ENCODE assay signal across 8 mouse cellular contexts in the genomic region with DNA sequence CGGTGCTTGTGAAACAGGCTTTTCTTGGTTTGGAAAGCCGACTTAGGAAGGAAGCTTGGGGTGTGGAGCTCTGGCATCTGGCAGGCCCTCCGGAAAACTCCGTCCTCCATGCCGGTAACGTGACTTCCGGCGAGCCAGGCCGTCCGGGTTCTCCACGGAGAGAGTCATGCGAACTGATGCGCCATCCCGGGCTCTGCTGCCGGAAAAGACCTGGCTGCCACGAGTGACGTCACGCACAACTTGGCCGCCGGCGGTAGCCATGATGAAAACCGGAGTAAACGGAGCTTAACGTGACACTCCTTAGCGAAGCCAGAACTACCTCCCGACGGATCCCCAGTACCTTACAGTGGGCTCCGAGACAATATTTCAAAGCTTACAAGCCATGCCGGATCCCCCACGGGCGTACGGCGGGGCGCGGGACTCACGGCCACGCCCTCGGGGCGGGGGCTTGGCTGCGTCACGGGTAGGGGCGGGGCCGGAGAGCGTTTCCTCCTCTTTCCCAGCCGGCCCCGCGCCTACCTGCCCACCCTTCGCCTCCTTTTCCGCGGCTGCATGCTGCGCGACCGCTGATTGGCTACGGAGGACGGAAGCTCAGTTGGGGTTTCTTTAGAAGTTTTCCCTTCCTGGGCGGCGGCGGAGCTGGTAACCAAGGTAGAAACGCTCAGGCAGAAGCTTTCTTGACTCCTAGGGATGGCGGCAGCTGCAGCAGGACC. TPM values are rescaled to one million over a fixed set of nuclear protein-coding genes. Genes with fewer than 3 reads are reported as not detected.
DNase-seq lines count a peak whose midpoint lies in the region; ATAC-seq and TF ChIP-seq lines count a peak whose summit lies in the region.

A gene (plus strand): TSS at position 553 of the 713 bp plus-strand sequence.

- TF ChIP-seq POLR2A in ES-Bruce4 (IDR thresholded peaks at IDR 0.05; ENCODE audit: insufficient read depth, low read length): peak; percentile 52

- DNase-seq in heart, postnatal 10 days: peak; percentile 96 to 97
- peak; percentile 89 for DNase-seq in large intestine, adult 2 months (ENCODE audit: low read depth, low spot score)
- peak; percentile 95 for DNase-seq in liver, postnatal 0 days
- DNase-seq in testis, postnatal 10 days (ENCODE audit: low spot score): peak; percentile 97

- no peak for TF ChIP-seq CTCF in ES-Bruce4 (IDR thresholded peaks at IDR 0.05; ENCODE audit: low read depth, low read length)
- no peak for TF ChIP-seq CTCF in liver, postnatal 0 days (IDR thresholded peaks at IDR 0.05; ENCODE audit: low read depth)

- peak; percentile 94 for ATAC-seq in cerebellum, adult (ENCODE audit: insufficient number of reproducible peaks, low FRiP score, low TSS enrichment)
- ATAC-seq in forebrain, embryonic 13.5 days: peak; percentile 99
- peak; percentile 100 for ATAC-seq in liver, postnatal 0 days
- ATAC-seq in neural tube, embryonic 14.5 days (ENCODE audit: low read depth): peak; percentile 98

- H3K27ac ChIP-seq in ES-Bruce4 (ENCODE audit: insufficient read depth, low read length): peak within 1 kb of the TSS; percentile 82
- peak within 1 kb of the TSS; percentile 95 for H3K27ac ChIP-seq in forebrain, embryonic 13.5 days
- H3K27ac ChIP-seq in liver, postnatal 0 days (ENCODE audit: low read depth): peak within 1 kb of the TSS; percentile 93
- H3K27ac ChIP-seq in neural tube, embryonic 14.5 days (ENCODE audit: low read depth, low read length): peak within 1 kb of the TSS; percentile 97

- H3K27me3 ChIP-seq in ES-Bruce4 (ENCODE audit: control insufficient read depth, insufficient read depth, low read length, poor library complexity, severe bottlenecking): no peaks in the 10 kb centered on the region
- no peaks in the 10 kb centered on the region for H3K27me3 ChIP-seq in forebrain, embryonic 13.5 days
- H3K27me3 ChIP-seq in liver, postnatal 0 days (ENCODE audit: insufficient read depth, low read length): no peaks in the 10 kb centered on the region
- no peaks in the 10 kb centered on the region for H3K27me3 ChIP-seq in neural tube, embryonic 14.5 days (ENCODE audit: control insufficient read depth, insufficient read depth, low read length)

- H3K4me2 ChIP-seq in forebrain, embryonic 13.5 days: peak within 1 kb of the TSS; percentile 73
- H3K4me2 ChIP-seq in liver, postnatal 0 days (ENCODE audit: low read depth, low read length): peak within 1 kb of the TSS; percentile 89
- H3K4me2 ChIP-seq in neural tube, embryonic 14.5 days (ENCODE audit: low read depth, low read length): peak within 1 kb of the TSS; percentile 86

- H3K9ac ChIP-seq in ES-Bruce4 (ENCODE audit: low read depth, poor library complexity, severe bottlenecking): peak within 1 kb of the TSS; percentile 83
- peak within 1 kb of the TSS; percentile 75 for H3K9ac ChIP-seq in forebrain, embryonic 13.5 days
- H3K9ac ChIP-seq in liver, postnatal 0 days (replicated peaks): peak within 1 kb of the TSS; percentile 69
- H3K9ac ChIP-seq in neural tube, embryonic 14.5 days (replicated peaks; ENCODE audit: low read depth, low read length): peak within 1 kb of the TSS; percentile 53

- WGBS in forebrain, embryonic 13.5 days: under 1% methylated on average over 51 of the region's 60 CpGs
- under 1% methylated on average over 60 of the region's 60 CpGs for whole genome bisulfite sequencing in large intestine, adult 2 months
- under 1% methylated on average over 49 of the region's 60 CpGs for WGBS in liver, postnatal 0 days (ENCODE audit: insufficient replicate concordance)
- WGBS in neural tube, embryonic 14.5 days: under 1% methylated on average over 55 of the region's 60 CpGs

- intact Hi-C loops in heart, postnatal 10 days (cut with DNase I): loop anchor here (2.0 kb wide), 1 partner anchor 106 kb away; a partner anchor contains a TSS

- H3K9me3 ChIP-seq in ES-Bruce4 (replicated peaks; ENCODE audit: control insufficient read depth, insufficient read depth, low read length, poor library complexity, severe bottlenecking): no peaks in the 10 kb centered on the region
- H3K9me3 ChIP-seq in forebrain, embryonic 13.5 days (replicated peaks): no peaks in the 10 kb centered on the region
- H3K9me3 ChIP-seq in liver, postnatal 0 days (ENCODE audit: low read length): no peaks in the 10 kb centered on the region
- no peaks in the 10 kb centered on the region for H3K9me3 ChIP-seq in neural tube, embryonic 14.5 days (ENCODE audit: control insufficient read depth, low read length)

- 0 out of 2 replicates have a peak, but pooled peaks have one; percentile 21 for TF ChIP-seq EP300 in ES-Bruce4 (IDR thresholded peaks at IDR 0.05; ENCODE audit: insufficient read depth, low read depth, low read length)
- peak; percentile 51; the same call in 1 of the 2 replicates for TF ChIP-seq EP300 in liver, postnatal 0 days (IDR thresholded peaks at IDR 0.05; ENCODE audit: low read depth)

- H3K36me3 ChIP-seq in ES-Bruce4 (ENCODE audit: control insufficient read depth, insufficient read depth, low read length, poor library complexity, severe bottlenecking): no peaks in the 10 kb centered on the region; the same call in 1 of the 2 replicates
- peaks cover under 1% of the 10 kb centered on the region; the same call in 1 of the 2 replicates for H3K36me3 ChIP-seq in forebrain, embryonic 13.5 days (ENCODE audit: poor library complexity, severe bottlenecking)
- H3K36me3 ChIP-seq in liver, postnatal 0 days (replicated peaks; ENCODE audit: insufficient read depth, low read length): peaks cover 6% of the 10 kb centered on the region; the same call in 1 of the 2 replicates
- no peaks in the 10 kb centered on the region for H3K36me3 ChIP-seq in neural tube, embryonic 14.5 days (ENCODE audit: control insufficient read depth, insufficient read depth, low read length)

- H3K4me1 ChIP-seq in ES-Bruce4 (ENCODE audit: control insufficient read depth, insufficient read depth, low read length): peaks cover 4% of the 10 kb centered on the region
- peaks cover 25% of the 10 kb centered on the region for H3K4me1 ChIP-seq in forebrain, embryonic 13.5 days
- peaks cover 7% of the 10 kb centered on the region for H3K4me1 ChIP-seq in liver, postnatal 0 days (ENCODE audit: insufficient read depth)
- H3K4me1 ChIP-seq in neural tube, embryonic 14.5 days (ENCODE audit: control insufficient read depth, insufficient read depth, low read length): peaks cover 14% of the 10 kb centered on the region

- peak within 1 kb of the TSS; percentile 96 for H3K4me3 ChIP-seq in ES-Bruce4 (ENCODE audit: low read depth, low read length)
- peak within 1 kb of the TSS; percentile 70 for H3K4me3 ChIP-seq in forebrain, embryonic 13.5 days
- peak within 1 kb of the TSS; percentile 63 for H3K4me3 ChIP-seq in liver, postnatal 0 days (ENCODE audit: low read depth, low read length)
- H3K4me3 ChIP-seq in neural tube, embryonic 14.5 days (ENCODE audit: low read depth, low read length): peak within 1 kb of the TSS; percentile 51

RNA-seq across cellular contexts. Expression of the gene that starts here (rescaled TPM):
- polyA plus RNA-seq in ES-Bruce4 (2011; ENCODE audit: insufficient read depth, insufficient read length, low read depth, missing spikeins): 256 and 265 TPM in 2 replicates
- polyA plus RNA-seq in forebrain, embryonic 13.5 days (2015; fragmentation: Nextera tagmentation; extraction: Ambion mirVana): 135 and 146 TPM in 2 replicates
- 10 to 100 TPM; 83.3 to 89.9 TPM for total RNA-seq in heart, postnatal 10 days (2021)
- 5.1 and 8.2 TPM in 2 replicates for polyA plus RNA-seq in large intestine, adult 2 months (2012; rRNA removed)
- 33.2 and 33.5 TPM in 2 replicates for polyA plus RNA-seq in liver, postnatal 0 days (2015; fragmentation: Nextera tagmentation; extraction: Ambion mirVana)
- polyA plus RNA-seq in neural tube, embryonic 14.5 days (2014; fragmentation: Nextera tagmentation; extraction: Ambion mirVana): 91.7 and 117 TPM in 2 replicates

Comparison
In these comparisons a context has a peak if more than half of its experiments do, and no peak if none do; other contexts are left out.
1. Peak in every context shown above with its lines: DNase-seq, ATAC-seq, H3K4me3 ChIP-seq and H3K27ac ChIP-seq.